Mouse (Mus musculus): ENCODE measurements around the gene Lama4.

GRCm38 (mm10) chr10:39005494-39005893 lies 40.2 kb downstream of the Lama4 start:
- TF ChIP-seq CTCF (IDR thresholded peaks at IDR 0.05) (0 out of 2 replicates have a peak, but pooled peaks have one; percentile 7), POLR2A (IDR thresholded peaks at IDR 0.05; ENCODE audit: insufficient read depth, low read depth, low read length) (no peak)

Measured in heart, adult 2 months (tissue).